Mouse (Mus musculus) right cerebral cortex, postnatal 36 days (tissue): ENCODE results near the gene Slc17a8.
"Not testable (repeated sequence)": the region's sequence is repeated elsewhere in the genome, so short reads cannot be mapped to it uniquely, and the experiment has no call there.

ENCODE experiments used
- DNase-seq, 2 experiments: peaks; one replicate each; pipeline ENCODE4 v3.0.0; 2022; ENCODE audit warnings: low spot score in 2 of 2, mixed read lengths in 1 of 2

The Slc17a8 gene

DNA sequence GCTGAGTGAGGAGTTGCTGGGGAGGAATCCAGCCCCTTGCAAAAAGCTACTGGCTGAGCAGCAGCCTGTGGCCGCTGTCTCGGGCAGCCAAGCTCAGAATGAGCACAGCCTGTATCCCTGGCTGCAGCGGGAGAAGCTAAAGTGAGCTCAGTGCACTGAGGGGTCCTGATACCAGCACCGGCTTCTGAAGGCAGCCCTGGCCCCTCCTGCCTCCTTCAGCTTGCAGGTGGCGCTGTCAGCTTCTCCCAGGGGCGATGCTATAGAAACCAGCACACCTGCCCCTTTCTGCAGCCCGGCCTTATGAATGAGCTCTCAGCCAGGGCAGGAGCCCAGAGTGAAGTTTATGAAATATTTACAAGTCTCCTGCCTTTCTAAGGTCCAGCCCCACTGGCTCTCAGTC is at the start of gene Slc17a8:
TSS of gene Slc17a8 (minus strand) at position 125 of the 400 bp plus-strand sequence.
- no peak for DNase-seq

DNA sequence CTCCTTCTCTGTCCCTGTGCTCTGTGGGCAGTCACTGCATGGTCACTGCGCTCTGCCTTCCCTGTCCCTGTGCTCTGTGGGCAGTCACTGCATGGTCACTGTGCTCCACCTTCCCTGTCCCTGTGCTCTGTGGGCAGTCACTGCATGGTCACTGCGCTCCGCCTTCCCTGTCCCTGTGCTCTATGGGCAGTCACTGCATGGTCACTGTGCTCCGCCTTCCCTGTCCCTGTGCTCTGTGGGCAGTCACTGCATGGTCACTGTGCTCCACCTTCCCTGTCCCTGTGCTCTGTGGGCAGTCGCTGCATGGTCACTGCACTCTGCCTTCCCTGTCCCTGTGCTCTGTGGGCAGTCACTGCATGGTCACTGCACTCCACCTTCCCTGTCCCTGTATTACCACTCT is 49.3 kb upstream of the Slc17a8 start:
- DNase-seq, result not testable (repeated sequence)

DNA sequence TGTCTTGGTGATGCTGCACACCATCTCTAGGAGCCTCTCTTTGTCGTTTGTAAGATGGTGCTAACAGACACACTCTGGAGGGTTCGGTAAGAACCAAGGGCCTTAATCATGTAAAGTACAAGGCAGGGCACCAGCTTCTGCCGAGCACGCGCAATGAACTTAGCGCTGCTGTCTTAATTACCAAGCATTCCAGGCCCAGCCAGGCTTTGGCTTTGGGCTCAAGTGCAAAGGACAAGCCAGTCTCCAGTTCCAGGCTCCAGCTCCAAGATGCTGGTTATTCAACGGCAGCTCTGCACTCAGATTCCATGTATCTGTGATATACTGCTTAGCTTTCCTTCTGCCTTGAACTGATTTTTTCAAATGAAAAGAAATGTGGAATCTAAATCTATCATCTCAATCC is 46.5 kb upstream of the Slc17a8 start:
- DNase-seq, result no peak

DNA sequence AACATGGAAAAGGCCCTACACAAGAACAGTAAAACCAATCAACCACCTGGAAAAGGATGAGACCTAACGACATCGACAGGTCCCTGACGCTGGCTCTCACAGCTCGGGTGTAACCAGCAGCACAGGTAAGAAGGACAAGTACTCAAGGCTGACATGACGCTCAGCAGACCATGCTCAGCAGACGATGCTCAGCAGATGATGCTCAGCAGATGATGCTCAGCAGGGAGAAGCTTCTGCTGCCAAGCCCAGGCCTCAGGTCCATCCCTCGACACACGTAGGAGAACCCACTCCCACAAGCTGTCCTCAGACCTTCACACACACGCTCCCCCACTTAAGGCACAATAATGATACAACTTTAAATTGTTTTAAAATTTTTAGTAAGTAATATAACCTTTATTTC is 44.6 kb upstream of the Slc17a8 start:
- DNase-seq, result no peak

DNA sequence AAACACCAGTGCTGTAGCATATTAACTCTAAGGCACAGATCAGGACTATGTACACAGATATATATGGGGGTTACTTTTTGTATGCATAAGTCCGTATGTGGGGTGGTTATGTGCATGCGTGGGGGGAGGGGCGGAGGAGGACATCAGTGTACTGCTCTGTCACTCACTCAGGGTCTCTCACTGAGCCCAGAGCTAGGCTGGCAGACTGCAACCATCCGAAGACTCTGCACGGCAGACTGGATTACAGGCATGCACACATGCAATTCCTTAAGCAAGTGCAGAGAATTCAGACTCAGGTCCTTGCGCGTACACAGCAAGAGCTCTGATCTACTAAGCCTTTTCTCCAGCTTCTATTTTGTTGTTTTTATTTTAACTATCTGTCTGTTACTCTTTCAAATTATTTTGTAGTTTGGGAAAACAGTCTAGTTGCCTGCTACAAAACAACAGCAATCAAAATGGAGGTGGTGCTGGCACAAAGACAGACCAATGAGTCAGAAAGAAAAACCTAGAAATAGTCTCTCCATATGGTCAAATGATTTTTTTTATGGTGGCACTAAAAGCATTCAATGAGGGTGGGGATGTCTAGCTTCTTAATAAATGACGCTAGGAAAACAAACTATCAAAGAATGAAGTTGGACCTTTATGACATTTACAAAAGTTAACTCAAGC is 44.1 kb upstream of the Slc17a8 start:
- DNase-seq, result no peak

DNA sequence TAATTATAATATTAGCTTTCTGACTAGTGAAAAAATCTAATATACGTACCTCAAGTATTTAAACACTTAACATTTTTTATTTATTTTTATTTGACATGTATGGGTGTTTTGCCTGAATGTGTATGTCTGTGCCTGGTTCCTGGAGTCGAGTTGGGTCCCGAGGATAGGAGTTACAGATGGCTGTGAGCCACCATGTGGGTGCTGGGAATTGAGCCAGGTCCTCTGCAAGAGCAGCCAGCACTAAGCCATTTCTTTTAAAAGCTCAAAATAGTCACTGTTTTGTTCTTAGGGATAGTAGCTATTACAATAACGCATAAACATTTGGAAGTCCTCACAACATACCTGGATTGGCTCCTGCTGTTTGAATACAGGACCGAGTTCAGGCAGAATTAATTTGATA is 35.3 kb upstream of the Slc17a8 start:
- no peak for DNase-seq

DNA sequence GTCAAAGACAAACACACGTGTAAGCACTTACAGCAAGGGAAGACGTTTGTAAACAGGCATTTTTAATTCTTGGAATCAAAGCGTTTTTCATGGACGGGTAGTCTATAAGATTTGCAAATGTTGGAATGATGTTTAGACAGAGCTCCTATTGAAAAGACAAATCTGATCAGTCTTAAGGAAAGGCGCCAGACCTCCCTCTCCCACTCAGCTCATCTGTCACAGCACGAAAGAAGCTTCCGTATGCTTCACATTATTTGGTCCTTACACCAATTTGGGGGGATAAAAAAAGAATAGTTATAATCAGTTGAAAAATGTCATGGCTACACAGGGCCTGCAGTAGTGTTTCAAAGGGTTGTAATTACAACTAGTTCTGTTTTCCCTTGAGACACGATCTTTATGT is 31.9 kb upstream of the Slc17a8 start:
- no peak for DNase-seq

DNA sequence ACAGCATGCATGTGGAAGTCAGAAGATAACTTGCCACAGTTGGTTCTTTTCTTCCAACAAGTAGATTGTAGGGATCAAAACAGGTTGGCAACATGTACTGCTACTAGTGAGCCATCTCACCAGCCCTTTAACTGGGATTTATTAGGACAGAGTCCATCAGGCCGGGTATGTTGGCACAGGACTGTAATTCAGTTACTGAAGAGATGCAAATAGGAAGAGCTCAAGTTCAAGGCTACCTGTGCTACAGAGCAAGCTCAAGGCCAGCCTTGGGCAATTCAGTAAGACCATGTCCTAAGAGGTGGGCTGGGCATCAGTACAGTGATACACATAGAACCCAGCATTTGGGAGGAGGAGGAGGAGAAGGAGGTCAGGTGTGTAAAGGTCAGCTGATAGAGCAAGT is 30.6 kb upstream of the Slc17a8 start:
- no peak for DNase-seq

DNA sequence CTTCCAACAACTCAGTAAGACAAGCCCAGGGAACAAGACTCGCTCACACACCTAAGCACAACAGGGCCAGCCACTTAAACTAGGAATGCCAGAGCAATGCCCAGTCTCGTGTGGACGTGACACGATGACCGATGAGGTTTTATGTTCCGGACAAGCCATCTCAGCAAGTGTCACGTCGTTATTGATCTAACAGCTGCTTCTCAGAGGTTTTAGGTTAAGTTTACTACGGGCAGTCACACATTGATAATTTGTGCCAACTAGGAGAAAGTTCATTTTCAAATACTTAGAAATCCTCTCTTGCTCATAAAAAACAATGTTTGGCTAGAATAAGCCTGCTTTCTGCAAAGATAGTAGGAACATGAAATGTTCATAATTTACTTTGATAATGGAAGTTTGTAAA is 25.9 kb upstream of the Slc17a8 start:
- DNase-seq, result no peak

DNA sequence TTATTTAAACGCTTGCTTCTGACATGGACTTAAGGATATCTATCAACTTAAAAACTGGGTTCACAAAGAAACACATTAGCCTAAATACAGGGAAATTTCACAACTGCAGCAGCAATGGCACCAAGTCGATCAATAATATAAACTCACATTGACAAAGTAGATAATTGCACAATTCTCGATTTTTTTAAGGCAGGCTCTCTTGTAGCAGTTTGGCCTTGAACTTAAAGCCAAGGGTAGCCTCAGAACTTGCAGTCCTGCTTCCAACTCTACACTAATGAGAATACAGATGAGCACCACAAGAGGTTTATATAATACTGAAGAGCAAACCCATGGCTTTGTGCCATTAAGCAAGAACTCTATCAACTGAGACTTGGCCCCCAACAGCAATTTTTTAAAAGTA is 15.9 kb upstream of the Slc17a8 start:
- DNase-seq, result no peak

DNA sequence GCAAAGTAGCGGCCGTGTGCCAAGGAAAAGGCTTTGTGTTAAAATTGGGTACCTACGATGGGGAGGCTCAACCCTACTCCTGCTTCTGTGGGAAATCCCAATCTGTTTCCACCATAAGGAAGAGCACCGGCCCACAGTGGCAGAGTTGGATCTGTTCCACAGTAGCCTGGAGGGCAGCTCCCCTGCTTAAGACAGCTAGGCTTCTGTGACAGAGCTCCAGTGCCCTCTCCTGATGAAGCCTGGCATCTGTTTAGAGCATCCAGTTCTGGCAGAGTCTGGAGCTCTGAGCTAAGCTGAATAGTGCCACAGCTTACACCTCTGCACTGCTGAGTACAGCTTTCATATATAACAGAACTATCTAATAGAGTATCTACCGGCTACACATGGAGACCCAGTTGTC is 14.0 kb upstream of the Slc17a8 start:
- no peak for DNase-seq

DNA sequence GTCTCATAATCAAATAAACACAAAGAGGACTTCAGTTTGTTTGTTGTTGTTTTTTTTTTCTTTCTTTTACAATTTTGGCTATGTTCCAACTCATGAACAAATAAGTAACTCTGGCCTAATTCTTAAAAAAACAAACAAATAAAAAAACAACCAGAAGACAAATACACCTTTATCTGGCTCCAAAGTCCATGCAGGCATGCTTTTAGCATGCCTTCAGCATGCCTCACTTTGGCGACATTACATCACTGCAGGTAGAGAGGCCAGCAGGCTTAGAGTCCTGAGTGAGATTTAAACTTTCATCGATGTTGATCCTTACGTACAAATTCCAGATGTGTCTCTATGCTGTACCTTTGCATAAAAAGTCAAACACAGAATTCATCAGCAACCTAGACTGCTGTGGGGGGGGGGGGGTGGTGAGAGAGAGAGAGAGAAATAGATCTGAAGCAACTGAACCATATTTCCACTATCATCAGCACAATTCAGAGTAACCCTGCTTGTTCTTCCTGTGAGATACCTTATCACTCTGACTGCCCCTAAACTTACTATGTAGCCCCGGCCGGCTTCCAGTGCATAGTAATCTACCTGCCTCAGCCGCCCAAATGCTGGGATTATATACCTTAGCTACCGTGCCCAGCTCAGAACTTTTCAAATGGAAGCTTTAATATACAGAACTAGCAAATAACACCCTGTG is 12.8 kb upstream of the Slc17a8 start:
- no peak for DNase-seq

DNA sequence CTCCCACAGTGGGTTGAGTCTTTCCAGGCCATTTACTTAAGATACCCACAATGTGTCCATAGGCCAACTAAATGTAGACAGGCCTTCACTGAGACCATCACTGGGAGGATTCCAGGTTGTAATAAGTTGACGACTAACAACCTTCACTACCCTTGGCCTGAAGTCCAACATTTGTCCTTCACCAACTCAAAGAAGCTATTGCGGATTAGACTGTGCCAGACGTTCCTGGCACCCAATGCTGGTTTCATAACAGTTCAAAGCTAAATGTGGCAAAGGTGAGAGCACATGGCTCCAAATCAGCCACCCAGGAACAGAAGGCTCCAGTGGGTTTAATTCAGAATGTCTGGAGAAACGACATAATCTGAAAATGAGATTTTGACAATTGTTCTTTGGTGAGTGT is 12.1 kb upstream of the Slc17a8 start:
- no peak for DNase-seq

DNA sequence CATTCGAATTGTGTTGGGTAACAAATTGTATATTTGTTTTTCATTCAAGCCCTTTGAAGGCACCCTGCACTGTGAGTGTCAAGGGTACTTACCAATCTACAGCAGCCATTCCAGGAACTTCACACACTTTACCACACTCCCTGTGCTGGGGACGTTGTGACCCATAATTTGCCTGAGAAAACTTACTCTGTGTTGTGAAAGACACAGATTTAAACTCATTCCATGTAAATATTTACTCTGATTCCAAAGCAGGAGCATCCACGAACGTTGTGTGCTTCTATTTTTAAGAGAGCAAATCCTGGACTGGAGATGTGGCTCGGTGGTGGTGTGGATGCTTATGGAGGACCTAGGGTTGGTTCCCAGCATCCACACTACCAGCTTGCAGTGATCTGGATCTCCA is 10.8 kb upstream of the Slc17a8 start:
- no peak for DNase-seq

DNA sequence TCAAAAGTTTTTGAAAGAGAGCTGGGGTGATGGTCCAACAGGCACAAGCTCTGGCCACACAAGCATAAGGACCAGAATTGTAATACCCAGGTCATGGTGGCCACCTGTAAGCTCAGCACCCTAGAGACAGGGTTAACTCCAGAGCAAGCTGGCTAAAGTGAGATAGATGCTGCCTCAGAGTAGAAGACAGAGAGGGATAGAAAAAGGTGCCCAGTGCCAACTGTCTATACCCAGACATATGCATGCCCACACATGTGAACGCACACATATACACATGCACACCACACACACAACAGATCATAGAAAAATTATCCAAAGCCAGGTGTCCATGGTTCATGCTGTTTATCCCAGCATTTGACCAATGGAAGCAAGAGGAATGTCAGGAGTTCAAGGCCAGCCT is 9.5 kb upstream of the Slc17a8 start:
- no peak for DNase-seq

DNA sequence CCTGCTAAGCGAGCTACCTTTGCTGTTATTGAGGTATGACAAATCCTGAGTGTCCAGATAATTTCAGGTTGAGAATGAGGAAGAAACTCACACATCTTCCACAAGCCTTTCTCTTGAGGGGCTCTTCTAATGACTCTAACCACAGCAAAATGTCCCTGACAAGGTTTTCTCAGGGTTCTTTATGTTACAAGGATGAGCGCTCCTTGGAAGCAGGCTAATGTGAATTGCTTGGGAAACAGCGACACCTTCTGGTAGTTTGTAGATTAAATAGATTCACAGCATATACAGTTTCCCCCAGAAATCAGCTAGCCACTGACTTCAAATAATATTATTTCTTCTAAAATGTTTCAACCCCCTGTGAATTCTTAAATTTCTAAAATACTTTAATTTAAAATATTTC is 9.0 kb upstream of the Slc17a8 start:
- no peak for DNase-seq

DNA sequence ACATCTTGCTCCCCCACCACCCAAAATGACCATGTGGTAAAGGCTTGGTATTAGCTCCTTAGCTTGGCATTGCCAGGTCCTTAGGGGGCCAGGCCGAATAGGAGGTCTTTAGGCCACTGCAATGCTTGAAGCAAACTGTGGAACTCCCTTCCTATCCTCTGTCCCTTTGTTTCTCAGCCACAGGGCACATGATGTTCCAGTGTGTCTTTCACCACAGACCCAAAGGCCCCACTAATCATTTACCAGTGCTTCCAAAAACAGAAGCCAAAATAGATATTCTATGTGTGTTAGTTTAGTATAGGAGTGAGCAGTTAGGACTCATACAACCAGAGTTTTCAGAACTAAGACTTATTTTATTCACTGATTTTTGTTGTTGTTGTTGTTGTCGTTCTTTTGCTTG is 5.7 kb upstream of the Slc17a8 start:
- no peak for DNase-seq

DNA sequence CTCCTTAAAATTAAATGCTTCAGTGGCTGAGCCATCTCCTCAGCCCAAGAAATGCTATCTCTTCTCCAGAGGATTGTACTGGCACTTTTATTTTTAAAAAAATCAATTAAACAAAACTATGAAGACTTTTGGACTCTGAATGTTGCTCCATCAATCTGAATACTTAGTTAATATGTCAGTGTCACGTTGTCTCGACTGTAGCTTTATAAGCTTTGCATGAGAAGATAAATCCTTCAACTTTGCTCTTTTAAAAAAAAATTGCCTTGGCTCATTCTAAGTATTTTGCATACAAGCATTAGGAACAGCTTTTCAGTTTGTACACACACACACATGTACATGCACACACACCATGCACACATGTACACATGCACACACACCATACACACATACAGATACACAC is 3.1 kb upstream of the Slc17a8 start:
- no peak for DNase-seq

DNA sequence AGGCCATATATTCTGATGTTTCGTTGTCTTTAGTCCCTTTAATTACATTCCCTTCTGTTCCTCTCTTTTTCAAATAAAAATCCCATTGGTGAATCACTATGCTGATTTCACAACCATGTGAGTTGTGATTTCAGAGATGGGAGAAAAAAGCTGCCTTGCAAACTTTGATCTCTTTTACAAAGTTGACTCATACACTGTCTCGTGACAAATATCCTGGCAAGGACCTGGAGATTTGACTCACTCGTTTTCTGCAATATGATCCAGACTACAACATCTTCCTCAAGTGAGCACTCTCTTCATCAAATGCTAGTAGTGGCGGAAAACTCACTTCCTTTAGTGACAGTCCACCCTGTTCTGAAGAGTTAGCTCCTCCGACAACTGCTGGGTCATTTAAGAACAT is 21.7 kb downstream of the Slc17a8 start:
- no peak for DNase-seq

DNA sequence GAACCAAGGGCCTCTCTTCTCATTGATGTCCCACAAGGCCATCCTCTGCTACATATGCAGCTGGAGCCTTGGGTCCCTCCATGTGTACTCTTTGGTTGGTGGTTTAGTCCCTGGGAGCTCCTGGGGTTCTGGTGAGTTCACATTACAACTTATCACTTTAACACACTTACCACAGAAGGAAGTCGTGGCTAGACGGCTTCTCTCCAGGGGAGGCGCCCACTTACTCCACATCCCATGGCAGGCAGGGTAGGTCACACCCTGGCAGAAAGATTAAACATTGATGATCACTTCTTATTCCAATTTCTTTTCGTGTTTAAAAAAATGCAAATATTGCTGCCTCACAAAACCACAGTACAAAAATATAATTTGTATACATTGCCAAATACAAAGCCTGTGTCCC is 23.8 kb downstream of the Slc17a8 start:
- DNase-seq, result no peak

DNA sequence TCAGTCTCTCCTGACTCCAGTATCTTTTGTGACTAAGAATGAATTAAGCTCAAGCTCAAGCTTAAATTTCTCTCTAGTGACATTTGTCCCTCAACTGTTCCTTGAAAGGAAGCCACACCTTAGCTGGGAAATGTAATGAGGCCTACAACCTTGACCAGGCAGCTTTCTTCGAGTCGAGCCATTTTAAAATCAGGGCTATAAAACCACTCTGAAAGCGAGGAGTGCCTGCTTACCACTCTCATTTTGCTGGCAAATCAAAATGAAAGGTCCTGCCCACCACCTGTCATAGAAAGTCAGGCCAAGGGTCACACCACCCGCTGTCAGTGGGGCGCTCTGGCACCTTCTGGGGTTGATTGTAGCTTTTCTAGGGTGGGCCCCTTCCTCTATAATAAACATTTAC is 25.1 kb downstream of the Slc17a8 start:
- DNase-seq, result no peak

DNA sequence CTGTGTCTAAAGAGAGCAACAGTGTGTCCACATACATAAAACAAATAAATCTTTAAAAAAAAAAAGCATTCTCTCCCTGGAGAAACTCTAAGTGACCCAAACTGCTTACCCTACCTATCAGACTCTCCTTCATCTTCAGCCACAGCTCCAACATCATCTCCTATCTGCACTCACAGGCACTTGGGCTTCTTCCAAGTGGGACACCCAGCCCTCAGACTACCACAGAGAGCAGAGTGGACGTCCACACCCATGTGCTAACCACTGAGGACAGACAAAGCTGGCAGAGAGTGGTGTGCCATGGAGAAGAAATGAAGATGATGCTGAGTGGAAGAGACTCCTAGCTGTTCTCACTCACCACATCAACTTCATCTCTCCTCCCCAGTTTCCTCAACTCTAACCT is 25.5 kb downstream of the Slc17a8 start:
- DNase-seq, result no peak

DNA sequence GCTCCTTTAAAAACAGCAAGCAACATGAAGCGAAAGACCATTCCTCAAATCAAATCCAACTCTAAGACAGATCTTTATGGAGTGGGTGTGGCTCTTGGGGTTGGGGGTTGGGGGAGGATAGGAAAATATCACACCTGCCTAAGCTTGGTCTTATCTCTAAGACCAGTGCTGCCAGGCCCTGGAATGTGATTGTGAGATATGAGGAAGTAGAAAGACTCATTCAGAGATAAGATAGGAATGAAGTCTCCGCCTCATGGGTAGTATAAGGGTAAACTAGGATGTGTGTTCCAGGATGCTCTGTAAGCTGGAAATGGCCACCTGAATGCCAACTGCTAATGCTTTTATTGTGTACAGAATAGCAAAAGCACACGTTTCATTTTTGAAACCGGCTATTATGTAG is 26.7 kb downstream of the Slc17a8 start:
- no peak for DNase-seq

DNA sequence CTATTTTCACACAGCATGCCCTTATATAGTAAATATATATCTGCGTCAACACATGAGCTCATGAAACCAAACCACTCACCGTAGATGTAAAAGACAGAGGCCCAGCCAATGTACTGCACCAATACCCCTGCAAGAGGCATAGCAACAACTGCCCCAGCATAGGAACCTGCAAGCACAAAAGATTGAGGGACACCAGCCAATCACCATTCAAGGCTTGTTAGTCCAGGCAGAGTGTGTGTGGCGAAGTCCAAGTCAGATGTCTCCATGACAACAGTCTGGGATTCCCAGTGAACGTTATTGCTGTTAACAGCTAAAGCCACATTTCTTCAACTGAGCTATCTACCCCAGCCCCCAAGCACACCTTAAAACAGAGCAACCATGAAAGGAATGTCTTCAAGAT is 28.3 kb downstream of the Slc17a8 start:
- no peak for DNase-seq
